Mouse (Mus musculus): ENCODE data around the gene Cubn. TPM values are rescaled to one million over a fixed set of nuclear protein-coding genes. Genes with fewer than 3 reads are reported as not detected.

Gene Cubn
- polyA plus RNA-seq, 1 experiment from 2014 or later = 0.05 TPM

GRCm38 (mm10) chr2:13357885-13358552, 133.6 kb downstream of the Cubn start:
- Histone ChIP-seq H3K9me3 (ENCODE audit: control insufficient read depth, low read length) (no peaks in the 10 kb centered on the region), H3K4me3 (ENCODE audit: low read depth, low read length) (no peak overlapping the region), H3K4me2 (replicated peaks; ENCODE audit: low read depth) (no peak overlapping the region), H3K4me1 (replicated peaks; ENCODE audit: control insufficient read depth, insufficient read depth) (no peaks in the 10 kb centered on the region), H3K9ac (ENCODE audit: low read length) (no peak overlapping the region), H3K27ac (replicated peaks) (no peak overlapping the region), H3K36me3 (ENCODE audit: control insufficient read depth, insufficient read depth, low read length) (no peaks in the 10 kb centered on the region), H3K27me3 (ENCODE audit: control insufficient read depth, insufficient read depth, low read length) (no peaks in the 10 kb centered on the region)
- WGBS = 47% methylated on average over 7 of the region's 7 CpGs
- DNase-seq (ENCODE audit: low spot score) (peak; percentile 17), ATAC-seq (ENCODE audit: low FRiP score, low TSS enrichment) (no peak)
- TF ChIP-seq EP300 (optimal IDR thresholded peaks at IDR 0.05) (no peak), CTCF (IDR thresholded peaks at IDR 0.05; ENCODE audit: low read depth) (no peak)

GRCm38 (mm10) chr2:13352775-13353174, 138.8 kb downstream of the Cubn start:
- Histone ChIP-seq H3K4me1 (replicated peaks; ENCODE audit: control insufficient read depth, insufficient read depth) (no peaks in the 10 kb centered on the region), H3K9me3 (ENCODE audit: control insufficient read depth, low read length) (no peaks in the 10 kb centered on the region), H3K4me2 (replicated peaks; ENCODE audit: low read depth) (no peak overlapping the region), H3K4me3 (ENCODE audit: low read depth, low read length) (no peak overlapping the region), H3K9ac (ENCODE audit: low read length) (no peak overlapping the region), H3K27ac (replicated peaks) (no peak overlapping the region), H3K27me3 (ENCODE audit: control insufficient read depth, insufficient read depth, low read length) (no peaks in the 10 kb centered on the region), H3K36me3 (ENCODE audit: control insufficient read depth, insufficient read depth, low read length) (no peaks in the 10 kb centered on the region)
- DNase-seq (ENCODE audit: low spot score) = no peak
- 84% methylated on average over 3 of the region's 3 CpGs for WGBS
- no peak for ATAC-seq (ENCODE audit: low FRiP score, low TSS enrichment)
- TF ChIP-seq EP300 (optimal IDR thresholded peaks at IDR 0.05) = no peak
- TF ChIP-seq CTCF (IDR thresholded peaks at IDR 0.05; ENCODE audit: low read depth) = no peak

GRCm38 (mm10) chr2:13352112-13352728, 139.4 kb downstream of the Cubn start:
- no peak overlapping the region for H3K27ac ChIP-seq (replicated peaks)
- H3K9me3 ChIP-seq (ENCODE audit: control insufficient read depth, low read length) = no peaks in the 10 kb centered on the region
- no peak for TF ChIP-seq EP300 (optimal IDR thresholded peaks at IDR 0.05)
- TF ChIP-seq CTCF (IDR thresholded peaks at IDR 0.05; ENCODE audit: low read depth) = no peak
- DNase-seq (ENCODE audit: low spot score) (no peak), ATAC-seq (ENCODE audit: low FRiP score, low TSS enrichment) (no peak)
- no peaks in the 10 kb centered on the region for H3K36me3 ChIP-seq (ENCODE audit: control insufficient read depth, insufficient read depth, low read length)
- 70% methylated on average over 1 of the region's 1 CpGs for WGBS
- H3K4me3 ChIP-seq (ENCODE audit: low read depth, low read length) = no peak overlapping the region
- H3K27me3 ChIP-seq (ENCODE audit: control insufficient read depth, insufficient read depth, low read length) = no peaks in the 10 kb centered on the region
- no peak overlapping the region for H3K4me2 ChIP-seq (replicated peaks; ENCODE audit: low read depth)
- H3K9ac ChIP-seq (ENCODE audit: low read length) = no peak overlapping the region
- H3K4me1 ChIP-seq (replicated peaks; ENCODE audit: control insufficient read depth, insufficient read depth) = no peaks in the 10 kb centered on the region

GRCm38 (mm10) chr2:13342325-13342926, 149.2 kb downstream of the Cubn start:
- no peaks in the 10 kb centered on the region for H3K36me3 ChIP-seq (ENCODE audit: control insufficient read depth, insufficient read depth, low read length)
- no peak for TF ChIP-seq CTCF (IDR thresholded peaks at IDR 0.05; ENCODE audit: low read depth)
- no peak for TF ChIP-seq EP300 (optimal IDR thresholded peaks at IDR 0.05)
- no peaks in the 10 kb centered on the region for H3K4me1 ChIP-seq (replicated peaks; ENCODE audit: control insufficient read depth, insufficient read depth)
- H3K27me3 ChIP-seq (ENCODE audit: control insufficient read depth, insufficient read depth, low read length) = no peaks in the 10 kb centered on the region
- no peak overlapping the region for H3K4me2 ChIP-seq (replicated peaks; ENCODE audit: low read depth)
- H3K9ac ChIP-seq (ENCODE audit: low read length) = no peak overlapping the region
- DNase-seq (ENCODE audit: low spot score) (no peak), ATAC-seq (ENCODE audit: low FRiP score, low TSS enrichment) (no peak)
- WGBS = 76% methylated on average over 7 of the region's 7 CpGs
- no peak overlapping the region for H3K27ac ChIP-seq (replicated peaks)
- H3K4me3 ChIP-seq (ENCODE audit: low read depth, low read length) = no peak overlapping the region
- no peaks in the 10 kb centered on the region for H3K9me3 ChIP-seq (ENCODE audit: control insufficient read depth, low read length)

- no peak for TF ChIP-seq EP300 (optimal IDR thresholded peaks at IDR 0.05)
- TF ChIP-seq CTCF (IDR thresholded peaks at IDR 0.05; ENCODE audit: low read depth) = no peak
- Histone ChIP-seq H3K9ac (ENCODE audit: low read length) (no peak overlapping the region), H3K36me3 (ENCODE audit: control insufficient read depth, insufficient read depth, low read length) (no peaks in the 10 kb centered on the region), H3K4me1 (replicated peaks; ENCODE audit: control insufficient read depth, insufficient read depth) (no peaks in the 10 kb centered on the region), H3K4me3 (ENCODE audit: low read depth, low read length) (no peak overlapping the region), H3K27me3 (ENCODE audit: control insufficient read depth, insufficient read depth, low read length) (no peaks in the 10 kb centered on the region), H3K9me3 (ENCODE audit: control insufficient read depth, low read length) (no peaks in the 10 kb centered on the region), H3K4me2 (replicated peaks; ENCODE audit: low read depth) (no peak overlapping the region), H3K27ac (replicated peaks) (no peak overlapping the region)
- WGBS = 53% methylated on average over 4 of the region's 4 CpGs
- no peak for ATAC-seq (ENCODE audit: low FRiP score, low TSS enrichment)
- no peak for DNase-seq (ENCODE audit: low spot score)
Observed at GRCm38 (mm10) chr2:13335446-13335845, 156.2 kb downstream of the Cubn start.
